Mouse (Mus musculus): ENCODE measurements around the gene Rab3d.

The Rab3d gene

GRCm38 (mm10) chr9:21918035-21918592, at the start of gene Rab3d:
Gene Rab3d (minus strand): TSS chr9:21918192.
- peak; percentile 97 for DNase-seq (ENCODE audit: low spot score)

- DNase-seq (ENCODE audit: low spot score): peak; percentile 64
These were observed 45.4 kb upstream of the Rab3d start, which contains the start of gene Epor for GRCm38 (mm10) chr9:21963417-21963816. Gene Epor (minus strand): TSS chr9:21963506.

- peak; percentile 83 for DNase-seq (ENCODE audit: low spot score)
These were observed 44.5 kb upstream of the Rab3d start for GRCm38 (mm10) chr9:21962416-21963059.

- no peak for DNase-seq (ENCODE audit: low spot score)
These were observed 44.0 kb upstream of the Rab3d start for GRCm38 (mm10) chr9:21962010-21962409.

- DNase-seq (ENCODE audit: low spot score): no peak
These were observed 43.5 kb upstream of the Rab3d start for GRCm38 (mm10) chr9:21961366-21961980.

GRCm38 (mm10) chr9:21960558-21961208, 42.7 kb upstream of the Rab3d start:
- peak; percentile 41 for DNase-seq (ENCODE audit: low spot score)

- DNase-seq (ENCODE audit: low spot score): no peak
These were observed 42.1 kb upstream of the Rab3d start for GRCm38 (mm10) chr9:21960135-21960534.

GRCm38 (mm10) chr9:21959244-21959643, 41.3 kb upstream of the Rab3d start:
- no peak for DNase-seq (ENCODE audit: low spot score)

GRCm38 (mm10) chr9:21958372-21958771, 40.4 kb upstream of the Rab3d start:
- no peak for DNase-seq (ENCODE audit: low spot score)

- peak; percentile 98 for DNase-seq (ENCODE audit: low spot score)
These were observed 37.7 kb upstream of the Rab3d start, which contains the start of gene Swsap1 for GRCm38 (mm10) chr9:21955570-21956281. Gene Swsap1 (plus strand): TSS chr9:21955755.

GRCm38 (mm10) chr9:21955225-21955569, 37.2 kb upstream of the Rab3d start:
- DNase-seq (ENCODE audit: low spot score): no peak

- DNase-seq (ENCODE audit: low spot score): no peak
These were observed 36.6 kb upstream of the Rab3d start for GRCm38 (mm10) chr9:21954635-21955034.

GRCm38 (mm10) chr9:21953600-21953999, 35.6 kb upstream of the Rab3d start:
- DNase-seq (ENCODE audit: low spot score): no peak

- no peak for DNase-seq (ENCODE audit: low spot score)
These were observed 34.0 kb upstream of the Rab3d start for GRCm38 (mm10) chr9:21951977-21952376.

GRCm38 (mm10) chr9:21950322-21950721, 32.3 kb upstream of the Rab3d start:
- DNase-seq (ENCODE audit: low spot score): peak; percentile 66

GRCm38 (mm10) chr9:21948790-21949189, 30.8 kb upstream of the Rab3d start:
- DNase-seq (ENCODE audit: low spot score): no peak

- DNase-seq (ENCODE audit: low spot score): no peak
These were observed 30.2 kb upstream of the Rab3d start for GRCm38 (mm10) chr9:21948146-21948545.

- no peak for DNase-seq (ENCODE audit: low spot score)
These were observed 29.6 kb upstream of the Rab3d start for GRCm38 (mm10) chr9:21947540-21948130.

GRCm38 (mm10) chr9:21944267-21944666, 26.3 kb upstream of the Rab3d start:
- no peak for DNase-seq (ENCODE audit: low spot score)

GRCm38 (mm10) chr9:21943638-21944037, 25.6 kb upstream of the Rab3d start:
- DNase-seq (ENCODE audit: low spot score): no peak

GRCm38 (mm10) chr9:21943046-21943445, 25.1 kb upstream of the Rab3d start:
- no peak for DNase-seq (ENCODE audit: low spot score)
